Mouse (Mus musculus) midbrain, embryonic 15.5 days (tissue): Measurements from ENCODE around the gene Rlbp1. TPM values are rescaled to one million over a fixed set of nuclear protein-coding genes. Genes with fewer than 3 reads are reported as not detected.
A peak's percentile ranks its signal among the peaks of the same experiment; 100 is the strongest.

ENCODE experiments used
- ATAC-seq: fragments of 200-750 bp; cut with Nextera tagmentation; replicated peaks from 2 replicates; pipeline ENCODE4 v1.8.0; 2017; ENCODE audit warnings: moderate TSS enrichment
- H3K27ac ChIP-seq: fragments of 300-500 bp; sonication (generic); 2 replicates; pipeline ENCODE4 v1.5.1; 2015; ENCODE audit warnings: mild to moderate bottlenecking, inconsistent platforms
- H3K27me3 ChIP-seq: fragments of 300-500 bp; sonication (generic); replicated peaks from 2 replicates; pipeline ENCODE4 v1.6.1; 2015; ENCODE audit warnings: inconsistent platforms
- H3K36me3 ChIP-seq: fragments of 300-500 bp; sonication (generic); replicated peaks from 2 replicates; pipeline ENCODE4 v1.6.1; 2015; ENCODE audit warnings: inconsistent platforms
- H3K4me1 ChIP-seq: fragments of 300-500 bp; sonication (generic); 2 replicates; pipeline ENCODE4 v1.6.1; 2015; ENCODE audit warnings: inconsistent platforms
- H3K4me2 ChIP-seq: fragments of 300-500 bp; sonication (generic); 2 replicates; pipeline ENCODE4 v1.6.1; 2015; ENCODE audit warnings: inconsistent platforms, mild to moderate bottlenecking, moderate library complexity
- H3K4me3 ChIP-seq: fragments of 300-500 bp; sonication (generic); 2 replicates; pipeline ENCODE4 v1.5.1; 2015; ENCODE audit warnings: mild to moderate bottlenecking, inconsistent platforms
- H3K9ac ChIP-seq: fragments of 300-500 bp; sonication (generic); 2 replicates; pipeline ENCODE4 v1.6.1; 2015; ENCODE audit warnings: mild to moderate bottlenecking, inconsistent platforms
- H3K9me3 ChIP-seq: fragments of 300-500 bp; sonication (generic); 2 replicates; pipeline ENCODE4 v1.6.1; 2016; ENCODE audit warnings: inconsistent platforms
- WGBS: fragments of 180-500 bp; shearing (Covaris S2); methylation state at CpG from one replicate; pipeline ENCODE4 v1.1.7; 2015; ENCODE audit warnings: mixed read lengths; 5-methylcytosine and 5-hydroxymethylcytosine counted together
- polyA plus RNA-seq: library from polyadenylated mRNA; unstranded; fragments of >200 nt; fragmentation: Nextera tagmentation; extraction: Ambion mirVana; gene quantifications from 2 replicates; pipeline ENCODE4 v1.2.1, GENCODE M21; 2015

Rlbp1 gene
- polyA plus RNA-seq, 1 experiment from 2014 or later = 9.5 TPM

- H3K27ac ChIP-seq = no peak overlapping the region
- H3K4me2 ChIP-seq = no peak overlapping the region
- H3K4me3 ChIP-seq = no peak overlapping the region
- no peaks in the 10 kb centered on the region for H3K27me3 ChIP-seq
- peaks cover 15% of the 10 kb centered on the region for H3K36me3 ChIP-seq
- no peak overlapping the region for H3K9ac ChIP-seq
- 85% methylated on average over 8 of the region's 8 CpGs for WGBS
- no peaks in the 10 kb centered on the region for H3K9me3 ChIP-seq
- H3K4me1 ChIP-seq = peaks cover 10% of the 10 kb centered on the region; the same call in 1 of the 2 replicates
- no peak for ATAC-seq
Measured at GRCm38 (mm10) chr7:79346555-79347075, 40.2 kb downstream of the Rlbp1 start.

- H3K9me3 ChIP-seq = no peaks in the 10 kb centered on the region
- H3K27ac ChIP-seq = no peak overlapping the region
- ATAC-seq = no peak
- no peak overlapping the region for H3K9ac ChIP-seq
- WGBS = 50% methylated on average over 4 of the region's 4 CpGs
- H3K4me2 ChIP-seq = no peak overlapping the region
- no peak overlapping the region for H3K4me3 ChIP-seq
- no peaks in the 10 kb centered on the region for H3K27me3 ChIP-seq
- H3K36me3 ChIP-seq = peaks cover 12% of the 10 kb centered on the region
- H3K4me1 ChIP-seq = peaks cover 10% of the 10 kb centered on the region; the same call in 1 of the 2 replicates
Measured at GRCm38 (mm10) chr7:79345902-79346301, 40.9 kb downstream of the Rlbp1 start.

GRCm38 (mm10) chr7:79336362-79336910, 50.4 kb downstream of the Rlbp1 start:
- no peak overlapping the region for H3K4me2 ChIP-seq
- H3K9me3 ChIP-seq = no peaks in the 10 kb centered on the region
- no peak for ATAC-seq
- no peak overlapping the region for H3K9ac ChIP-seq
- no peaks in the 10 kb centered on the region for H3K27me3 ChIP-seq
- WGBS = 93% methylated on average over 8 of the region's 8 CpGs
- H3K4me1 ChIP-seq = no peaks in the 10 kb centered on the region
- H3K36me3 ChIP-seq = no peaks in the 10 kb centered on the region
- H3K27ac ChIP-seq = no peak overlapping the region
- no peak overlapping the region for H3K4me3 ChIP-seq

- ATAC-seq = no peak
- no peak overlapping the region for H3K4me3 ChIP-seq
- 80% methylated on average over 3 of the region's 3 CpGs for WGBS
Measured at GRCm38 (mm10) chr7:79333419-79333818, 53.4 kb downstream of the Rlbp1 start.

GRCm38 (mm10) chr7:79331197-79331596, 55.7 kb downstream of the Rlbp1 start:
- Histone ChIP-seq H3K27ac (peak overlapping the region; percentile 46; the same call in 1 of the 2 replicates), H3K27me3 (no peaks in the 10 kb centered on the region), H3K36me3 (peaks cover 17% of the 10 kb centered on the region), H3K4me2 (no peak overlapping the region), H3K9me3 (no peaks in the 10 kb centered on the region), H3K4me1 (peaks cover 3% of the 10 kb centered on the region; the same call in 1 of the 2 replicates), H3K4me3 (no peak overlapping the region), H3K9ac (no peak overlapping the region)
- 27% methylated on average over 10 of the region's 10 CpGs for WGBS
- ATAC-seq = no peak

More at GRCm38 (mm10) chr7:79333419-79333818, 53.4 kb downstream of the Rlbp1 start:
- Histone ChIP-seq H3K4me2 (no peak overlapping the region), H3K27ac (no peak overlapping the region), H3K4me1 (peaks cover 3% of the 10 kb centered on the region; the same call in 1 of the 2 replicates), H3K36me3 (peaks cover 10% of the 10 kb centered on the region; the same call in 1 of the 2 replicates), H3K27me3 (no peaks in the 10 kb centered on the region), H3K9me3 (no peaks in the 10 kb centered on the region), H3K9ac (no peak overlapping the region)

- Histone ChIP-seq H3K27ac (no peak overlapping the region), H3K9ac (no peak overlapping the region), H3K9me3 (no peaks in the 10 kb centered on the region), H3K4me2 (no peak overlapping the region), H3K36me3 (peaks cover 27% of the 10 kb centered on the region), H3K4me1 (peaks cover 3% of the 10 kb centered on the region; the same call in 1 of the 2 replicates), H3K4me3 (no peak overlapping the region), H3K27me3 (no peaks in the 10 kb centered on the region)
- ATAC-seq = no peak
- WGBS = 93% methylated on average over 5 of the region's 5 CpGs
Measured at GRCm38 (mm10) chr7:79328769-79329168, 58.1 kb downstream of the Rlbp1 start.

Other genes with a start within 250 kb of the Rlbp1 start
- 113 and 150 TPM in 2 replicates for gene Mfge8, start 238.0 kb downstream of the Rlbp1 start, polyA plus RNA-seq
- gene Abhd2, start 113.8 kb downstream of the Rlbp1 start, polyA plus RNA-seq = 16.8 and 18.2 TPM in 2 replicates
- 1.9 and 2.1 TPM in 2 replicates for gene Fanci, start 4.9 kb upstream of the Rlbp1 start, polyA plus RNA-seq
- 22.7 and 27.0 TPM in 2 replicates for gene Polg, start 79.3 kb upstream of the Rlbp1 start, polyA plus RNA-seq
- 1.9 and 2.1 TPM in 2 replicates for gene Rhcg, start 230.6 kb upstream of the Rlbp1 start, polyA plus RNA-seq